Mouse (Mus musculus) forebrain, embryonic 14.5 days (tissue): ENCODE results near the gene Tmem262. TPM values are rescaled to one million over a fixed set of nuclear protein-coding genes. Genes with fewer than 3 reads are reported as not detected.

ENCODE experiments used
- ATAC-seq: fragments of 200-750 bp; cut with Nextera tagmentation; 2 replicates; pipeline ENCODE4 v1.8.0; 2017; ENCODE audit warnings: mild to moderate bottlenecking, moderate library complexity
- DNase-seq: peaks from one replicate; pipeline ENCODE4 v3.0.0-alpha.2; 2015; ENCODE audit warnings: low spot score
- H3K27ac ChIP-seq: fragments of 300-500 bp; sonication (generic); 2 replicates; pipeline ENCODE4 v1.5.1; 2014; ENCODE audit warnings: low read depth, mild to moderate bottlenecking, control low read depth, low read length, moderate library complexity
- H3K27me3 ChIP-seq: fragments of 300-500 bp; sonication (generic); replicated peaks from 2 replicates; pipeline ENCODE4 v1.6.1; 2014; ENCODE audit warnings: low read length, control low read depth, mixed read lengths; ENCODE audit not compliant: control insufficient read depth, insufficient read depth
- H3K36me3 ChIP-seq: fragments of 300-500 bp; sonication (generic); 2 replicates; pipeline ENCODE4 v1.6.1; 2014; ENCODE audit warnings: low read length, control low read depth; ENCODE audit not compliant: control insufficient read depth, insufficient read depth
- H3K4me1 ChIP-seq: fragments of 300-500 bp; sonication (generic); 2 replicates; pipeline ENCODE4 v1.6.1; 2014; ENCODE audit warnings: antibody characterized with exemption, low read length, control low read depth; ENCODE audit not compliant: control insufficient read depth, insufficient read depth
- H3K4me2 ChIP-seq: fragments of 300-500 bp; sonication (generic); 2 replicates; pipeline ENCODE4 v1.6.1; 2014; ENCODE audit warnings: mild to moderate bottlenecking, control low read depth, low read length
- H3K4me3 ChIP-seq: fragments of 300-500 bp; sonication (generic); 2 replicates; pipeline ENCODE4 v1.5.1; 2014; ENCODE audit warnings: low read depth, low read length, control low read depth
- H3K9ac ChIP-seq: fragments of 300-500 bp; sonication (generic); 2 replicates; pipeline ENCODE4 v1.6.1; 2014; ENCODE audit warnings: mild to moderate bottlenecking, low read length, control low read depth, moderate library complexity
- H3K9me3 ChIP-seq: fragments of 300-500 bp; sonication (generic); replicated peaks from 2 replicates; pipeline ENCODE4 v1.6.1; 2016; ENCODE audit warnings: low read length, control low read depth, mixed read lengths; ENCODE audit not compliant: control insufficient read depth
- WGBS: fragments of 180-500 bp; shearing (Covaris S2); extraction: QIAGEN DNeasy Blood & Tissue Kit; methylation state at CpG from one replicate; pipeline ENCODE4 v1.1.7; 2014; 5-methylcytosine and 5-hydroxymethylcytosine counted together
- polyA plus RNA-seq: library from polyadenylated mRNA; unstranded; fragments of >200 nt; fragmentation: Nextera tagmentation; extraction: Ambion mirVana; gene quantifications from 2 replicates; pipeline ENCODE4 v1.2.1, GENCODE M21; 2014

Gene Tmem262
- polyA plus RNA-seq, 1 experiment from 2014 or later, result not detected

GRCm38 (mm10) chr19:6067011-6067723 is 12.7 kb upstream of the Tmem262 start:
- Histone ChIP-seq H3K4me1 (peaks cover 14% of the 10 kb centered on the region), H3K4me3 (peak overlapping the region; percentile 49), H3K36me3 (peaks cover 29% of the 10 kb centered on the region), H3K27me3 (no peaks in the 10 kb centered on the region), H3K9me3 (no peaks in the 10 kb centered on the region), H3K27ac (peak overlapping the region; percentile 83), H3K4me2 (peak overlapping the region; percentile 93), H3K9ac (peak overlapping the region; percentile 77)
- under 1% methylated on average over 29 of the region's 30 CpGs for WGBS
- DNase-seq (peak; percentile 89), ATAC-seq (peak; percentile 77)

- H3K9ac ChIP-seq, result peak within 1 kb of the TSS; percentile 77
- DNase-seq, result peak; percentile 94
- H3K27me3 ChIP-seq, result no peaks in the 10 kb centered on the region
- H3K4me1 ChIP-seq, result peaks cover 9% of the 10 kb centered on the region; the same call in 1 of the 2 replicates
- peak within 1 kb of the TSS; percentile 83 for H3K27ac ChIP-seq
- H3K36me3 ChIP-seq, result peaks cover 32% of the 10 kb centered on the region
- peak within 1 kb of the TSS; percentile 49 for H3K4me3 ChIP-seq
- H3K4me2 ChIP-seq, result peak within 1 kb of the TSS; percentile 93
- ATAC-seq, result peak; percentile 93
- no peaks in the 10 kb centered on the region for H3K9me3 ChIP-seq
- 10% methylated on average over 30 of the region's 33 CpGs for WGBS
These were observed 12.0 kb upstream of the Tmem262 start, which contains the start of gene Tm7sf2 for GRCm38 (mm10) chr19:6067724-6068415. Tm7sf2 (minus strand) TSS chr19:6068373.

- Histone ChIP-seq H3K4me2 (no peak overlapping the region), H3K4me3 (no peak overlapping the region), H3K9me3 (no peaks in the 10 kb centered on the region), H3K27ac (no peak overlapping the region), H3K4me1 (peaks cover 9% of the 10 kb centered on the region; the same call in 1 of the 2 replicates), H3K9ac (no peak overlapping the region), H3K27me3 (no peaks in the 10 kb centered on the region), H3K36me3 (peaks cover 37% of the 10 kb centered on the region)
- 81% methylated on average over 4 of the region's 4 CpGs for WGBS
- no peak for ATAC-seq
- no peak for DNase-seq
These were observed 10.9 kb upstream of the Tmem262 start for GRCm38 (mm10) chr19:6068951-6069350.

GRCm38 (mm10) chr19:6069851-6070250 is 10.0 kb upstream of the Tmem262 start:
- WGBS, result 93% methylated on average over 10 of the region's 10 CpGs
- Histone ChIP-seq H3K4me3 (no peak overlapping the region), H3K4me2 (no peak overlapping the region), H3K4me1 (peaks cover 9% of the 10 kb centered on the region; the same call in 1 of the 2 replicates), H3K9ac (no peak overlapping the region), H3K36me3 (peaks cover 44% of the 10 kb centered on the region), H3K9me3 (no peaks in the 10 kb centered on the region), H3K27ac (no peak overlapping the region), H3K27me3 (no peaks in the 10 kb centered on the region)
- ATAC-seq (no peak), DNase-seq (no peak)

GRCm38 (mm10) chr19:6070571-6071250 is 9.1 kb upstream of the Tmem262 start:
- no peaks in the 10 kb centered on the region for H3K27me3 ChIP-seq
- no peaks in the 10 kb centered on the region for H3K9me3 ChIP-seq
- no peak overlapping the region for H3K9ac ChIP-seq
- 92% methylated on average over 31 of the region's 31 CpGs for WGBS
- H3K4me3 ChIP-seq, result no peak overlapping the region
- no peak for DNase-seq
- peaks cover 49% of the 10 kb centered on the region for H3K36me3 ChIP-seq
- H3K4me1 ChIP-seq, result peaks cover 9% of the 10 kb centered on the region; the same call in 1 of the 2 replicates
- no peak overlapping the region for H3K4me2 ChIP-seq
- no peak overlapping the region for H3K27ac ChIP-seq
- no peak for ATAC-seq

GRCm38 (mm10) chr19:6071261-6071660 is 8.6 kb upstream of the Tmem262 start:
- DNase-seq (no peak), ATAC-seq (no peak)
- Histone ChIP-seq H3K27ac (no peak overlapping the region), H3K27me3 (no peaks in the 10 kb centered on the region), H3K4me1 (peaks cover 10% of the 10 kb centered on the region), H3K4me3 (no peak overlapping the region), H3K9me3 (no peaks in the 10 kb centered on the region), H3K36me3 (peaks cover 49% of the 10 kb centered on the region), H3K4me2 (no peak overlapping the region), H3K9ac (no peak overlapping the region)
- WGBS, result 96% methylated on average over 19 of the region's 19 CpGs

GRCm38 (mm10) chr19:6073889-6074288 is 5.9 kb upstream of the Tmem262 start:
- no peak for DNase-seq

GRCm38 (mm10) chr19:6076564-6077393 is 3.1 kb upstream of the Tmem262 start, which contains the start of gene Vps51:
Vps51 (minus strand) TSS chr19:6077231.
- H3K4me2 ChIP-seq, result peak within 1 kb of the TSS; percentile 87
- H3K9me3 ChIP-seq, result no peaks in the 10 kb centered on the region
- H3K9ac ChIP-seq, result peak within 1 kb of the TSS; percentile 70
- 1% methylated on average over 33 of the region's 33 CpGs for WGBS
- peak within 1 kb of the TSS; percentile 49; the same call in 1 of the 2 replicates for H3K27ac ChIP-seq
- ATAC-seq (peak; percentile 90), DNase-seq (peak; percentile 94)
- H3K4me3 ChIP-seq, result peak within 1 kb of the TSS; percentile 56
- H3K4me1 ChIP-seq, result peaks cover 7% of the 10 kb centered on the region
- peaks cover 41% of the 10 kb centered on the region for H3K36me3 ChIP-seq
- no peaks in the 10 kb centered on the region for H3K27me3 ChIP-seq

More at GRCm38 (mm10) chr19:6073889-6074288, 5.9 kb upstream of the Tmem262 start:
- Histone ChIP-seq H3K4me3 (no peak overlapping the region), H3K9ac (no peak overlapping the region), H3K9me3 (no peaks in the 10 kb centered on the region), H3K27me3 (no peaks in the 10 kb centered on the region), H3K4me1 (peaks cover 7% of the 10 kb centered on the region), H3K27ac (no peak overlapping the region), H3K36me3 (peaks cover 46% of the 10 kb centered on the region), H3K4me2 (no peak overlapping the region)
- no peak for ATAC-seq
- WGBS, result 92% methylated on average over 5 of the region's 5 CpGs
